ENCODE assay signal across 9 mouse cellular contexts in genomic region chr16:96533710-96534109, GRCm38 (mm10).
DNase-seq lines count a peak whose midpoint lies in the region; ATAC-seq and TF ChIP-seq lines count a peak whose summit lies in the region.
"Had no signal": no experiment of that assay in that cellular context is flagged by ENCODE, and none has a peak within 500 bp of the region (broad histone marks: within the 10 kb centered on the region; RNA-seq: fewer than 3 reads in every experiment).

No protein-coding gene starts in this region.

- TF ChIP-seq EP300 in MEL (IDR thresholded peaks at IDR 0.05; ENCODE audit: low read depth in 1 of 2, low read length in 2 of 2): no peak

- no peak for TF ChIP-seq RAD21 in MEL (IDR thresholded peaks at IDR 0.05; ENCODE audit: low read depth, low read length)

- TF ChIP-seq POLR2A in MEL (IDR thresholded peaks at IDR 0.05; ENCODE audit: control insufficient read depth in 1 of 2, insufficient read depth in 1 of 2, low read depth in 1 of 2, low read length in 2 of 2, poor library complexity in 1 of 2): no peak

- no peaks in the 10 kb centered on the region for H3K36me3 ChIP-seq in hindbrain, embryonic 16.5 days (ENCODE audit: control insufficient read depth, insufficient read depth, low read length)
- no peaks in the 10 kb centered on the region for H3K36me3 ChIP-seq in hindbrain, embryonic 10.5 days
- H3K36me3 ChIP-seq in MEL (ENCODE audit: control insufficient read depth in 1 of 2, insufficient read depth in 2 of 2, low read length in 2 of 2): no peaks in the 10 kb centered on the region
- no peaks in the 10 kb centered on the region for H3K36me3 ChIP-seq in heart, embryonic 10.5 days
- H3K36me3 ChIP-seq in liver, embryonic 16.5 days (ENCODE audit: control insufficient read depth, insufficient read depth): no peaks in the 10 kb centered on the region

- no peak overlapping the region for H3K4me3 ChIP-seq in hindbrain, embryonic 16.5 days (ENCODE audit: low read length)
- no peak overlapping the region for H3K4me3 ChIP-seq in hindbrain, embryonic 10.5 days
- no peak overlapping the region for H3K4me3 ChIP-seq in MEL (ENCODE audit: control insufficient read depth in 1 of 2, insufficient read depth in 1 of 2, low read depth in 2 of 2, low read length in 2 of 2)
- H3K4me3 ChIP-seq in heart, embryonic 10.5 days: peak overlapping the region; percentile 23
- H3K4me3 ChIP-seq in liver, embryonic 16.5 days (ENCODE audit: low read depth, low read length): no peak overlapping the region

- no peak overlapping the region for H3K27ac ChIP-seq in hindbrain, embryonic 16.5 days (ENCODE audit: low read depth, low read length)
- H3K27ac ChIP-seq in hindbrain, embryonic 10.5 days: no peak overlapping the region
- H3K27ac ChIP-seq in MEL (ENCODE audit: control insufficient read depth, low read depth, low read length): no peak overlapping the region
- H3K27ac ChIP-seq in heart, embryonic 10.5 days: no peak overlapping the region
- H3K27ac ChIP-seq in liver, embryonic 16.5 days (ENCODE audit: low read length): no peak overlapping the region

- no peaks in the 10 kb centered on the region for H3K27me3 ChIP-seq in hindbrain, embryonic 16.5 days (replicated peaks; ENCODE audit: control insufficient read depth, insufficient read depth, low read length)
- no peaks in the 10 kb centered on the region for H3K27me3 ChIP-seq in hindbrain, embryonic 10.5 days (ENCODE audit: insufficient read depth, poor library complexity, severe bottlenecking)
- no peaks in the 10 kb centered on the region for H3K27me3 ChIP-seq in MEL (ENCODE audit: control insufficient read depth in 1 of 2, insufficient read depth in 2 of 2, low read length in 2 of 2)
- peaks cover 28% of the 10 kb centered on the region; the same call in 1 of the 2 replicates for H3K27me3 ChIP-seq in heart, embryonic 10.5 days (ENCODE audit: insufficient read depth, poor library complexity, severe bottlenecking)
- no peaks in the 10 kb centered on the region for H3K27me3 ChIP-seq in liver, embryonic 16.5 days (ENCODE audit: control insufficient read depth, insufficient read depth, low read depth, low read length)
- H3K27me3 ChIP-seq: CH12.LX had no signal

- no peak for DNase-seq in hindbrain, embryonic 10.5 days (ENCODE audit: low spot score)
- DNase-seq in MEL (ENCODE audit: low read depth, low spot score): peak; percentile 19
- peak; percentile 88 for DNase-seq in heart, embryonic 10.5 days (ENCODE audit: low spot score)
- DNase-seq in thymus, postnatal 14 days: no peak
- no peak for DNase-seq in gastrocnemius, postnatal 36 days
- no peak for DNase-seq in layer of hippocampus, adult 11-12 months (ENCODE audit: low spot score)

- ATAC-seq in hindbrain, embryonic 16.5 days: peak; percentile 59
- peak; percentile 61 for ATAC-seq in liver, embryonic 16.5 days (ENCODE audit: low read depth)

- no peaks in the 10 kb centered on the region for H3K9me3 ChIP-seq in hindbrain, embryonic 16.5 days (ENCODE audit: control insufficient read depth, low read length)
- no peaks in the 10 kb centered on the region for H3K9me3 ChIP-seq in hindbrain, embryonic 10.5 days
- H3K9me3 ChIP-seq in MEL (replicated peaks; ENCODE audit: insufficient read depth, low read length): no peaks in the 10 kb centered on the region
- no peaks in the 10 kb centered on the region for H3K9me3 ChIP-seq in heart, embryonic 10.5 days
- H3K9me3 ChIP-seq in liver, embryonic 16.5 days (replicated peaks; ENCODE audit: control insufficient read depth, low read length): no peaks in the 10 kb centered on the region

- no peak for TF ChIP-seq CTCF in MEL (IDR thresholded peaks at IDR 0.05 in 2 of 3, conservative IDR thresholded peaks at IDR 0.05 in 1 of 3; ENCODE audit: control insufficient read depth in 1 of 3, insufficient read depth in 1 of 3, low read depth in 2 of 3, low read length in 3 of 3, poor library complexity in 1 of 3, severe bottlenecking in 1 of 3)

- no peak overlapping the region for H3K4me2 ChIP-seq in hindbrain, embryonic 16.5 days (ENCODE audit: low read length)
- H3K4me2 ChIP-seq in liver, embryonic 16.5 days (ENCODE audit: low read depth, low read length): no peak overlapping the region

- H3K9ac ChIP-seq in hindbrain, embryonic 16.5 days (ENCODE audit: low read depth, low read length): no peak overlapping the region
- no peak overlapping the region for H3K9ac ChIP-seq in MEL (ENCODE audit: control insufficient read depth, low read depth, low read length, poor library complexity, severe bottlenecking)
- no peak overlapping the region for H3K9ac ChIP-seq in liver, embryonic 16.5 days (ENCODE audit: low read depth, low read length)

- WGBS in hindbrain, embryonic 16.5 days: 56% methylated on average over 8 of the region's 8 CpGs
- 82% methylated on average over 8 of the region's 8 CpGs for whole genome bisulfite sequencing in hindbrain, embryonic 10.5 days
- 18% methylated on average over 8 of the region's 8 CpGs for WGBS in heart, embryonic 10.5 days
- WGBS in liver, embryonic 16.5 days (ENCODE audit: insufficient replicate concordance): 27% methylated on average over 8 of the region's 8 CpGs

- no peaks in the 10 kb centered on the region for H3K79me2 ChIP-seq in MEL (ENCODE audit: control insufficient read depth, insufficient read depth, low read length, poor library complexity)

- H3K4me1 ChIP-seq in hindbrain, embryonic 16.5 days (ENCODE audit: control insufficient read depth, insufficient read depth, low read depth, low read length): peaks cover 6% of the 10 kb centered on the region
- H3K4me1 ChIP-seq in hindbrain, embryonic 10.5 days (replicated peaks): peaks cover 6% of the 10 kb centered on the region
- no peaks in the 10 kb centered on the region for H3K4me1 ChIP-seq in MEL (ENCODE audit: control insufficient read depth in 1 of 2, insufficient read depth in 2 of 2, low read length in 2 of 2)
- H3K4me1 ChIP-seq in heart, embryonic 10.5 days: peaks cover 46% of the 10 kb centered on the region
- no peaks in the 10 kb centered on the region for H3K4me1 ChIP-seq in liver, embryonic 16.5 days (ENCODE audit: control insufficient read depth, low read depth, low read length)

- intact Hi-C loops in gastrocnemius, postnatal 36 days (cut with DNase I): no loop called here

TF ChIP-seq in MEL, 35 proteins besides CTCF, POLR2A, EP300 and RAD21:
- TF ChIP-seq ZKSCAN1 (IDR thresholded peaks at IDR 0.05; ENCODE audit: low read depth, low read length) (no peak), ZNF384 (IDR thresholded peaks at IDR 0.05; ENCODE audit: low read depth, low read length) (no peak), RCOR1 (IDR thresholded peaks at IDR 0.05; ENCODE audit: low read depth, low read length) (no peak)
TF ChIP-seq in MEL: peak in this region for 0.

Comparison
In these comparisons a context has a peak if more than half of its experiments do, and no peak if none do; other contexts are left out.
1. DNase-seq: peak in MEL (single experiment) and heart, embryonic 10.5 days (single experiment); none in hindbrain, embryonic 10.5 days (single experiment), thymus, postnatal 14 days (single experiment), gastrocnemius, postnatal 36 days (0 of 2) and layer of hippocampus, adult 11-12 months (single experiment).